Mouse (Mus musculus): ENCODE data around the gene Abhd2. TPM values are rescaled to one million over a fixed set of nuclear protein-coding genes. Genes with fewer than 3 reads are reported as not detected.
A peak's percentile ranks its signal among the peaks of the same experiment; 100 is the strongest.

Gene Abhd2
- polyA plus RNA-seq, 1 experiment from 2014 or later, result 12.1 TPM

- no peak for ATAC-seq (ENCODE audit: low FRiP score)
- Histone ChIP-seq H3K4me3 (replicated peaks) (no peak overlapping the region), H3K9me3 (no peaks in the 10 kb centered on the region), H3K4me2 (no peak overlapping the region), H3K27me3 (peaks cover 4% of the 10 kb centered on the region; the same call in 1 of the 2 replicates), H3K36me3 (replicated peaks) (no peaks in the 10 kb centered on the region), H3K9ac (no peak overlapping the region), H3K27ac (no peak overlapping the region), H3K4me1 (no peaks in the 10 kb centered on the region)
- WGBS, result 87% methylated on average over 10 of the region's 10 CpGs
Measured at GRCm38 (mm10) chr7:79376516-79377275, 103.7 kb downstream of the Abhd2 start.

- WGBS, result 47% methylated on average over 16 of the region's 16 CpGs
- Histone ChIP-seq H3K27me3 (no peaks in the 10 kb centered on the region), H3K9me3 (no peaks in the 10 kb centered on the region), H3K4me3 (replicated peaks) (no peak within 1 kb of the TSS), H3K4me1 (peaks cover 20% of the 10 kb centered on the region), H3K4me2 (peak within 1 kb of the TSS; percentile 21; the same call in 1 of the 2 replicates), H3K9ac (0 out of 2 replicates have a peak within 1 kb of the TSS, but pooled peaks have one; percentile 21), H3K27ac (peak within 1 kb of the TSS; percentile 83), H3K36me3 (replicated peaks) (no peaks in the 10 kb centered on the region)
- ATAC-seq (ENCODE audit: low FRiP score), result peak; percentile 73; the same call in 1 of the 2 replicates
Measured at GRCm38 (mm10) chr7:79386422-79387133, 113.6 kb downstream of the Abhd2 start, which contains the start of gene Rlbp1. Gene Rlbp1 (minus strand): TSS chr7:79387048.

- WGBS, result 61% methylated on average over 8 of the region's 8 CpGs
- H3K4me2 ChIP-seq, result peak overlapping the region; percentile 21; the same call in 1 of the 2 replicates
- peaks cover 22% of the 10 kb centered on the region for H3K4me1 ChIP-seq
- H3K4me3 ChIP-seq (replicated peaks), result no peak overlapping the region
- no peaks in the 10 kb centered on the region for H3K36me3 ChIP-seq (replicated peaks)
- no peaks in the 10 kb centered on the region for H3K9me3 ChIP-seq
- 0 out of 2 replicates have a peak overlapping the region, but pooled peaks have one; percentile 21 for H3K9ac ChIP-seq
- H3K27ac ChIP-seq, result peak overlapping the region; percentile 83
- no peaks in the 10 kb centered on the region for H3K27me3 ChIP-seq
- no peak for ATAC-seq (ENCODE audit: low FRiP score)
Measured at GRCm38 (mm10) chr7:79387140-79387539, 114.1 kb downstream of the Abhd2 start.

GRCm38 (mm10) chr7:79387991-79388390 lies 115.0 kb downstream of the Abhd2 start:
- Histone ChIP-seq H3K9ac (no peak overlapping the region), H3K27me3 (no peaks in the 10 kb centered on the region), H3K27ac (no peak overlapping the region), H3K4me3 (replicated peaks) (no peak overlapping the region), H3K4me1 (peaks cover 29% of the 10 kb centered on the region), H3K4me2 (no peak overlapping the region), H3K36me3 (replicated peaks) (no peaks in the 10 kb centered on the region), H3K9me3 (no peaks in the 10 kb centered on the region)
- 61% methylated on average over 7 of the region's 7 CpGs for WGBS
- no peak for ATAC-seq (ENCODE audit: low FRiP score)

GRCm38 (mm10) chr7:79388671-79389206 lies 115.7 kb downstream of the Abhd2 start:
- Histone ChIP-seq H3K9me3 (no peaks in the 10 kb centered on the region), H3K27ac (peak overlapping the region; percentile 42; the same call in 1 of the 2 replicates), H3K4me3 (replicated peaks) (no peak overlapping the region), H3K4me2 (no peak overlapping the region), H3K9ac (0 out of 2 replicates have a peak overlapping the region, but pooled peaks have one; percentile 29), H3K27me3 (no peaks in the 10 kb centered on the region), H3K4me1 (peaks cover 31% of the 10 kb centered on the region), H3K36me3 (replicated peaks) (no peaks in the 10 kb centered on the region)
- WGBS, result 60% methylated on average over 7 of the region's 7 CpGs
- no peak for ATAC-seq (ENCODE audit: low FRiP score)

- no peaks in the 10 kb centered on the region for H3K27me3 ChIP-seq
- no peaks in the 10 kb centered on the region for H3K9me3 ChIP-seq
- peaks cover 31% of the 10 kb centered on the region for H3K4me1 ChIP-seq
- ATAC-seq (ENCODE audit: low FRiP score), result no peak
- no peak overlapping the region for H3K9ac ChIP-seq
- no peaks in the 10 kb centered on the region for H3K36me3 ChIP-seq (replicated peaks)
- no peak overlapping the region for H3K27ac ChIP-seq
- no peak overlapping the region for H3K4me3 ChIP-seq (replicated peaks)
- WGBS, result 69% methylated on average over 5 of the region's 5 CpGs
- H3K4me2 ChIP-seq, result no peak overlapping the region
Measured at GRCm38 (mm10) chr7:79390141-79390708, 117.2 kb downstream of the Abhd2 start.

GRCm38 (mm10) chr7:79391471-79391870 lies 118.5 kb downstream of the Abhd2 start:
- Histone ChIP-seq H3K9me3 (no peaks in the 10 kb centered on the region), H3K27me3 (no peaks in the 10 kb centered on the region), H3K4me2 (peak overlapping the region; percentile 93), H3K9ac (peak overlapping the region; percentile 79), H3K27ac (peak overlapping the region; percentile 88), H3K36me3 (replicated peaks) (no peaks in the 10 kb centered on the region), H3K4me1 (peaks cover 30% of the 10 kb centered on the region), H3K4me3 (replicated peaks) (peak overlapping the region; percentile 72)
- 11% methylated on average over 3 of the region's 3 CpGs for WGBS
- ATAC-seq (ENCODE audit: low FRiP score), result no peak

- Histone ChIP-seq H3K9ac (peak within 1 kb of the TSS; percentile 79), H3K4me3 (replicated peaks) (peak within 1 kb of the TSS; percentile 72), H3K9me3 (no peaks in the 10 kb centered on the region), H3K27me3 (no peaks in the 10 kb centered on the region), H3K27ac (peak within 1 kb of the TSS; percentile 88), H3K36me3 (replicated peaks) (no peaks in the 10 kb centered on the region), H3K4me2 (peak within 1 kb of the TSS; percentile 93), H3K4me1 (peaks cover 24% of the 10 kb centered on the region)
- peak; percentile 94 for ATAC-seq (ENCODE audit: low FRiP score)
- under 1% methylated on average over 44 of the region's 44 CpGs for WGBS
Measured at GRCm38 (mm10) chr7:79391883-79392649, 119.1 kb downstream of the Abhd2 start, which contains the start of gene Fanci. Gene Fanci (plus strand): TSS chr7:79391929.

- Histone ChIP-seq H3K4me1 (peaks cover 18% of the 10 kb centered on the region), H3K4me2 (peak overlapping the region; percentile 93), H3K4me3 (replicated peaks) (peak overlapping the region; percentile 72), H3K9me3 (no peaks in the 10 kb centered on the region), H3K27me3 (no peaks in the 10 kb centered on the region), H3K27ac (no peak overlapping the region), H3K36me3 (replicated peaks) (no peaks in the 10 kb centered on the region), H3K9ac (peak overlapping the region; percentile 79)
- peak; percentile 40; the same call in 1 of the 2 replicates for ATAC-seq (ENCODE audit: low FRiP score)
- whole genome bisulfite sequencing, result 63% methylated on average over 9 of the region's 9 CpGs
Measured at GRCm38 (mm10) chr7:79392860-79393513, 120.0 kb downstream of the Abhd2 start.

GRCm38 (mm10) chr7:79393924-79394323 lies 120.9 kb downstream of the Abhd2 start:
- H3K36me3 ChIP-seq (replicated peaks), result no peaks in the 10 kb centered on the region
- no peak overlapping the region for H3K4me3 ChIP-seq (replicated peaks)
- H3K9me3 ChIP-seq, result no peaks in the 10 kb centered on the region
- H3K9ac ChIP-seq, result no peak overlapping the region
- H3K4me2 ChIP-seq, result no peak overlapping the region
- H3K27me3 ChIP-seq, result no peaks in the 10 kb centered on the region
- no peak overlapping the region for H3K27ac ChIP-seq
- H3K4me1 ChIP-seq, result peaks cover 14% of the 10 kb centered on the region
- WGBS, result over 99% methylated on average over 7 of the region's 7 CpGs
- no peak for ATAC-seq (ENCODE audit: low FRiP score)

- no peak for ATAC-seq (ENCODE audit: low FRiP score)
- Histone ChIP-seq H3K9me3 (no peaks in the 10 kb centered on the region), H3K4me3 (replicated peaks) (no peak overlapping the region), H3K4me2 (no peak overlapping the region), H3K4me1 (peaks cover 14% of the 10 kb centered on the region), H3K27me3 (no peaks in the 10 kb centered on the region), H3K36me3 (replicated peaks) (no peaks in the 10 kb centered on the region), H3K27ac (no peak overlapping the region), H3K9ac (no peak overlapping the region)
- WGBS, result 68% methylated on average over 7 of the region's 7 CpGs
Measured at GRCm38 (mm10) chr7:79394666-79395065, 121.7 kb downstream of the Abhd2 start.
